Mouse (Mus musculus): Measurements from ENCODE around the gene Zmat5. TPM values are rescaled to one million over a fixed set of nuclear protein-coding genes. Genes with fewer than 3 reads are reported as not detected.
"Not testable (repeated sequence)": the region's sequence is repeated elsewhere in the genome, so short reads cannot be mapped to it uniquely, and the experiment has no call there.

Zmat5 gene
- total RNA-seq, 2 experiments from 2014 or later: 21.0 to 22.6 TPM

DNA sequence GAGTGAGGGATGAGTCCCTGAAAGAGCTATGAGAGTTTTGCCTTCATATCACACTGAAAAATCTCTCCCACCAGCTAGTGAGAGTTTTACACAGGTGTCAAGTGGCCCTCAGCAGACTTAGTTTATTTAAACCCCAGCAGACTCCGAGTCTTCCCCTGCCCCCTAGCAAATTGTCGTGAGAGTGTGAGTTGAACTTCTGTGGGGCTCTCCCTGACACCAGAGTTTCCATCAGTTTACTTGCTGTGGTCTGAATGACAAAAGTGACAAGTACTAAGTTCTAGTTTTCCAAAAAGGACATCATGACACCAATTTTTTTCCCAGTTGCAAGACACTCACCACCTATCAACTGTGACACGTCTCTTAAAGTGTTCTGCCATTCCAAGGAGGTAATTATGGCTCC lies 16.6 kb upstream of the Zmat5 start:
- DNase-seq: no peak
- intact Hi-C loops (cut with DNase I): no loop called here

DNA sequence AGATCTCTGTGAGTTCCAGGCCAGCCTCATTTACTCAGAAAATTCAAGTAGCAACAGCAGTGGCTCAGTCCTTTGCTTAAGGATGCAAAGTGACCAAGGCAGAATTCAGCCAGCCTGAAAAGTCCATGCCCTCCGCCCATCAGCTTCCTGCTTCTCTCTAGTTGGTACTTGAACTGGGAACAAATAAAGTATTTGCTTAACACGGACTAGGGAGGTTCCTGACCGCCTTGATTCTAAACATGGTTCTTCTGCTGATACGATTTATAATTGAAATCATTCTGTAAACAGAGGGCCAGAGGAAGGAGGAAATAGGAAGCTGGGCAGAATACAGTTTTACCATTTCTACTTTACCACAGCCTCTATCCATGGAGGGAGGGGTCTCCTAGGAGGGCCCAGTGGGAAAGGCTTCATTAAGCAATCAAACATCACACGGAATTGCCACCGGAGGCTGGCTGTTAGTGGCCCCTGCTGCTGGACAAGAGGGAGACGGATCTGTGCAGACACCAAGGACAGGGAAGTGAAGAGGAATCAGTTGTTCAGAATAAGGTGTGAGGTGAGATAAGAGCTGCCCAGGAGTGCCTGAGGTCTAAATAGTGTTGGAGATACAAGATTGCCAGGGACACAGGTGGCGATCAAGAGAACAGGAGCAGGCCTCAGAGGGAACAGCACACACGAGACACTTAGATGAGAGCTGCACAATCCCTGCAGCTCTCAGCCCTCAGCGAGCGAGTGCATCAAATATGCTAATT lies 15.7 kb upstream of the Zmat5 start:
- intact Hi-C loops (cut with DNase I): no loop called here
- DNase-seq: no peak

GRCm38 (mm10) chr11:4690353-4690752 lies 14.1 kb upstream of the Zmat5 start:
- intact Hi-C loops (cut with DNase I): no loop called here
- DNase-seq: no peak

GRCm38 (mm10) chr11:4691213-4691612 lies 13.3 kb upstream of the Zmat5 start:
- peak; percentile 15 to 30 for DNase-seq
- intact Hi-C loops (cut with DNase I): no loop called here

GRCm38 (mm10) chr11:4692162-4692561 lies 12.3 kb upstream of the Zmat5 start:
- DNase-seq: no peak
- intact Hi-C loops (cut with DNase I): no loop called here

DNA sequence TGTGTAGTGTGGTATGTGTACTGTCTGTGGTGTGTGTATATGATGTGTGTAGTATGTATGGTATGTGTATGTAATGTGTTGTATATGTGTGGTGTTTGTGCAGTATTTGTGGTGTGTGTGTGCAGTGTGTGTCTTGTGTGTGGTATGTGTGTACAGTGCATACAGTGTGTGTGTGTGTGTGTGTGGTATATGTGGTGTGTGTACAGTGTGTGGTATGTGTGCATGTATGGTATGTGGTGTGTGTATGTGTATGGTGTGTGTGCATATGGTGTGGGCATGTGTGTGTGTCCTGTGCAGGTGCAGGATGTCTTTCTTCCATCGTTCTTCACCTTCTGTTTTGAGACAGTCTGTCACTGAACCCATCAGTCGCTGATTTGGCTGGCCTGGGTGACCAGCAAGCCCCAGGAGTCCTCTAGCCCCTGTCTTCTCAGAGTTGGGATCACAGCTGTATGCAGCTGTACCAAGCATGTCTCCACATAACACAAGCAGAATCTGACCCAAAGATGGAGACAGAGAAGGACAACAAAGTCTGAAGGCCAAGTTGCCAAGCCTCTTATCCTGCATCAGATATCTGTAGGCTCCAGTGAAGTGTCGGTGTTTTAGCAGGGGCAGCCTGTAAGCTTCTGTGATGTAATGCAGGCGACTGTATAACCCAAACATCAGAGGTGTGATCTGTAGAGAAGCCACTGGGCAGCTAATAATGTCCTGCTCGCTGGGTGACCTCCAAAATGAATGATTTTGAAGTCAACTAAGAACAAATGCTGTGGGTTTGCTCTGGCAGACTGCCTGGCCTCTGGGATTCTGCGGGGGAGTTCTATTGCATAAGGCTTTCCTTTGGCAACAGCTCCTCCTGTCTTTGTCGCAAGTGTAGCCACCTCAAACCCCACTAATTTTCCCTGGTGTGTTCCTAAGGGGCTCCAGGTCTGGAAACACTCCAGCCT lies 7.2 kb upstream of the Zmat5 start:
- intact Hi-C loops (cut with DNase I): no loop called here
- peak; percentile 77 to 79 for DNase-seq

DNA sequence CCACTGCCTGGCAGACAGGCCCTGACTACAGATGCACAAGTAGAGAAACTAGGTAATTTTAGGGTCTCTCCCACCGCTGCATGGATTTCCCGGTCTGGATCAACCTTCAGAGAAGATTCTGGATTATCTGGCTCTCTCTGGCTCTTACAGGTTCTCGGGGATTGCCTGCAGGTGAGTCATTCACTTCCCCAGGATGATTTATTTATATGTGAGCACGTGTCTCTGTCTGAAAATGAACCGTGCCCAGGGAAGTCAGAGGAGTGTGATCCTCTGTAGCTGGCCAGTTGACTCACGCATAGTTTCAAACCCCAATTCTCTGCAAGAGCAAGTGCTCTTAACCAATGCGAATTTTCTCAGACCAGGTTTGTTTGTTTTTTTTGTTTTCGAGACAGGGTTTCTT lies 3.8 kb upstream of the Zmat5 start:
- DNase-seq: no peak
- intact Hi-C loops (cut with DNase I): loop anchor here (5.0 kb wide), 2 partner anchors 198 to 263 kb away; no protein-coding TSS in a partner anchor

DNA sequence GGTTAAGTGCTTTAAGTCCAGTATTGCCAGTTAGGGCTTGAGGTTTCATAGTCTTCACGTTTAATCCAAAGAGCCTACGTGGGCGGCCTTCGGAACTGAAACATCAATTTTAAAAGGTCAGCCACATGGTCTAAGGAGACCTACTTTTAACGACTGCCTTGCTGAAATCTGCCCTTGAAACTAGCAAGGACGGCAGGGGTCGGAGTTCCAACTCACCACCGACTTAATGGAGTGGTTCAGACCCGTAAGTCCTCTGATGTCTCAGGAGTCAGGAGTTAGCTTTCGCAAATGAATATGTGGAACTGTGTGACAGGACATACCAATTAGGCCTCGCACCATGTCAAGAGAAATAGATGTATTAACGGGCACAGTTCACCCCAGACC lies 798 bp upstream of the Zmat5 start:
- no peak for DNase-seq
- intact Hi-C loops (cut with DNase I): loop anchor here (5.0 kb wide), 2 partner anchors 201 to 266 kb away; no protein-coding TSS in a partner anchor

DNA sequence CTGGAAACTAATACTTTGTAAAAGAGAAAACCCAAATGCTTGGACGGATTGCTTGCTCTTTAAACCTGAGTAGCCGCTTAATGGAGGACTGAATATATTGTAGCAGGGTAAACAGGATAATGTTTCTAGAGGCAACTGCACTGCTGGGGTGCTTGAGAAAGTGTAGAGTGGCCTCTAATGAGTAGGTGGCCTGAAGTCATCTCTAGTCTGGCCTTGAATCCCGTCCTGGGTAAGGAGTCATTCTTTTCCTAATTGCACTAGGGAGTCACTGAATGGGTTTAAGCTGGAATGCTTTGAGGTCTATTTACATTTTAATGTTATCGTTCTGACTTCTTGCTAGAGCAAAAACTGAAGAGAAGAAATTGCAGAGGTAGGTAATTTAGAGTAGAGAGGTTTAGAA lies 700 bp downstream of the Zmat5 start:
- intact Hi-C loops (cut with DNase I): no loop called here
- DNase-seq: no peak

- intact Hi-C loops (cut with DNase I); DNase-seq: not testable (repeated sequence)
These were observed 5.7 kb downstream of the Zmat5 start for GRCm38 (mm10) chr11:4710188-4710587.

DNA sequence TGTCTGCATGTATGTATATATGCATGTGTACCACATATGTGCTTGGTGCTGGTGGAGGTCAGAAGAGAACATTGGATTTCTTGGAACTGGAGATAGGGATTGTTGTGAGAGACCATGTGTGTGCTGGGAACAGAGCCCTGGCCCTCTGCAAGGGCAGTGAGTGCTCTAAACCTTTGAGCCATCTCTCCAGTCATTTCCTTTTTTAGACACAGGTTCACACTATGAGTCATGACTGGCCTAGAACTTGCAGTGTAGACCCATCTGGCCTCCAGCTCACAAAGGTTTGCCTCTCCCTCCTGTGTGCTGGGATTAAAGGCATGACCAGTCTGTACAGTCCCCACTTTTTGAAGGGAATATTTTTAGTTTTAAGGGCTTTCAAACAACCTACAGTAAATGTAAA lies 8.3 kb downstream of the Zmat5 start:
- DNase-seq: no peak
- intact Hi-C loops (cut with DNase I): no loop called here

GRCm38 (mm10) chr11:4714727-4715126 lies 10.2 kb downstream of the Zmat5 start:
- intact Hi-C loops (cut with DNase I): no loop called here
- DNase-seq: no peak

- intact Hi-C loops (cut with DNase I): no loop called here
- DNase-seq: no peak
These were observed 11.1 kb downstream of the Zmat5 start for GRCm38 (mm10) chr11:4715596-4715995.

DNA sequence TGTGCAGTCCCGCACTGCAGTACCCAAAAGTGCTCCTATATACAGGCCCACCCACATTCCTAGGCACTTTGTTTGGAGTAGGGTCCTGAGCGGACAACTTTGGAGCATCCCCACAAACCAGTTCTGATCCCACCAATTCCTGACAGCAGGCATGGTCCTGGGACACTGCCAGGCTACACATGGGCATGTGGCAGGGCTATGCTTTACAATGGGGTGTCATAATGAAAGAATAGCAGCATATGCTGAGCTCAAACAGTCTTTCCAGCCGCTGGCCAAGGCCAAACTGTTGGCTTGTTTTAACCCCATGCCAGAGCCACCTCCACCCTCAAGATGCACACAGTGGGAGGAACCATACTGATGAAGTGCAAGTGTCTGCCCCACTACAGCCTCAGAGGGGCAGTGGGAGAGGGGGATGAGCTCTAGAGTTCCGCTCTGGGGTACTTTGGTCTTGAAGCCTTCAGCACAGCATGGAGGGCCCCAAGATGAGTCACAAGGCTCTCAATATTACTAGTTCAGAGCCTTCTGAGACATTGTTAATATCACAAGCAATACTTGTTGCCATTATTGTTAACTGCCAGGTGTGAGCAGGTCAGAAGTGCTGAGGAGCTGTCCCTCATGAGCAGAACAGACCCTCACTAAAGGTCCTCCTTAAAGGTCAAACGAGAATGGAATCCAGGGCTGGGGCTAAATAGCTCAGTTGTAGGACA lies 12.2 kb downstream of the Zmat5 start:
- DNase-seq: no peak
- intact Hi-C loops (cut with DNase I): no loop called here

GRCm38 (mm10) chr11:4718548-4718947 lies 14.1 kb downstream of the Zmat5 start:
- no peak for DNase-seq

GRCm38 (mm10) chr11:4719961-4720360 lies 15.5 kb downstream of the Zmat5 start:
- no peak for DNase-seq
- intact Hi-C loops (cut with DNase I): no loop called here

More at GRCm38 (mm10) chr11:4718548-4718947, 14.1 kb downstream of the Zmat5 start:
- intact Hi-C loops (cut with DNase I): no loop called here

DNA sequence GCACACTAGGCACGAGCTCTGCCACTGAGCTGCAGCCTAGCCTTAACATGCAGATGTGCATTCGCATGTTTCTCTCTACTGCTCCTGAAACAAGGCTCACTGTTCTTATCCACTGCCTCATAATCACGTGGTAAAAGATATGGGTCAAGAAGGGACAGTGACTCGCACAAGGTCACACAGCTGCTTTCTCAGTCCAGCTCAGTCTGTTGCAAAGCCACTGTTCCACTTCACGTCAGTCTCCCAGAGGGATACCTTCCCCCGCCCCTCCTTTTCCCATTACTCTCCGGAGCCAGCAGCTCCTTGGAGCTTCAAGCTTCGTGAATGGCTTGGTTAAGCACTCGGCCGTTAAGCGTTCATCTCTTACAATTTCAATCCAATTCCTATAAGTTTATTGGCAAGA lies 15.9 kb downstream of the Zmat5 start:
- intact Hi-C loops (cut with DNase I): no loop called here
- DNase-seq: no peak

DNA sequence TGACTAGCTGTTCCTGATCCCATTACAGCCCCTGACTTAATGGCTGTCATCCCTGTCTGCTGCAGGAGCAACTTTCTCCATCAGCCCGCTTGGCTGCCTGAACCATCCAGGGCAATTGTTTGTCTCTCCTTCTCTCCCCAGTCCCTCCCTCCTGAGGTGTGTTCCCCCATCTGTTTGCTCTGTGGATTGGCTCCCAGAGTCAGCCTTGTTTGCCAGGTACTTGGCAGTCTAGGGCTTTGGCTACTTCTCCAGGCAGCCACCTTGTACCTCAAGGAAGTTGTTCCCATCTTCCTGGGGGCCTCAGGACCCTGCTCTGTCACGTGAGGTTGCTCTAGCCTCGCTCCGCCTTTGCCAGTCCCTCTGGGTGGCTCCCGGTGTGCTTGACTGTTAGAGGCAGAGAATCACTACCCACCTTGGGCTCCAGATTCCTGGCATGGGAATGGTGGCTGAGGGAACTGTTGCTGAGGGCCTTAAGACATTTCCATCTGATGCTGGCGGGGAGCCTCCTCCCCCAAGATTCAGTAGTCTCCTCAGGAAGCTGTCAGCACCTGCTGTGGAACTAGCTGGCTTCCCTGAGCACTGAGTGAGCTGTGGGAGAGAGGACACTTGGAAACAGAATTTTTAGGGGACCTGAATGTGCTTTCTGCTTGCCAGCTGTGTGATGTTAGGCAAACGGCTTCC lies 16.6 kb downstream of the Zmat5 start:
- no peak for DNase-seq
- intact Hi-C loops (cut with DNase I): no loop called here

GRCm38 (mm10) chr11:4721728-4722127 lies 17.2 kb downstream of the Zmat5 start:
- no peak for DNase-seq
- intact Hi-C loops (cut with DNase I): no loop called here

- intact Hi-C loops (cut with DNase I): no loop called here
- DNase-seq: peak; percentile 22 to 31
These were observed 25.1 kb downstream of the Zmat5 start for GRCm38 (mm10) chr11:4729603-4730002.

Measured in heart, postnatal 14 days (tissue).